Mouse (Mus musculus): ENCODE results near the gene Wsb2. TPM values are rescaled to one million over a fixed set of nuclear protein-coding genes. Genes with fewer than 3 reads are reported as not detected.
A peak's percentile ranks its signal among the peaks of the same experiment; 100 is the strongest.
"Not testable (repeated sequence)": the region's sequence is repeated elsewhere in the genome, so short reads cannot be mapped to it uniquely, and the experiment has no call there.

The Wsb2 gene
- total RNA-seq, 2 experiments from 2014 or later = 437 to 454 TPM

DNA sequence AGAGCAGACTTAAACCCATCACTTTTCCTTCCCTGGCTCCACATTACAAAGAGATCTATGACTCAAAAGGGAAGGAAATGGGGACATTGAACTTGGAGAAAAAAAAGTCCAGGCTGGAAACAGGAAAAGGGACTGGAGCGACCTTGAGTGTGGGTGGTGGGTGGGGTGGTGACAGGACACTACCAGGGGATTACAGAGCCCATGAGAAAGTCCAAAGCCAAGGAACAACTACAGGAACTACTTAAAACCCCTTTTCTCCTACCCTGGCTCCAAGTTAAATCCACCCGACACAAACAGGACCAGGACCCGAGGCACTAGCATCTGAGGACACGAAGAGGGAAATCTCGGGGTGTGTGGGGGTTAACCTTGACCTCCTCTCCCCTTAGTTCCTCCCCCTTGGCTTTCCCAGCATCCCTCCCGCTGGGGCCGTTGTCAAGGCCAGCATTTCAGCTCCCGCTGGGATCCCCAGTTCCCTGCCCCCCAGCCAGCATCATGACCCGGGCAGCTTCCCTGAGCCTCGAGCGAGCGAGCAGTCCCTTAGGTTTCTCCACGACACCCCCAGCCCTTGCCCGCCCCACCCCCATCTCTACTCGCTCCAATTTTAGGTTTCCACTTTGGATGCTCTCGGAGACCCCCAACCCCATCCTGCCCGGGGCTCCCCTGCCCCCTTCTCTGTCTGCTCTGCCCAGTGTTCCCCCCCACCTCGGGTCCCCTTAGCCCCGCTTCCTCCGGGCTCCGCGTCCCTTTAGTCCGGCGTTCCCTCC is 557 bp upstream of the Wsb2 start:
- peak; percentile 53 to 65 for DNase-seq (ENCODE audit: low spot score in 2 of 2)

DNA sequence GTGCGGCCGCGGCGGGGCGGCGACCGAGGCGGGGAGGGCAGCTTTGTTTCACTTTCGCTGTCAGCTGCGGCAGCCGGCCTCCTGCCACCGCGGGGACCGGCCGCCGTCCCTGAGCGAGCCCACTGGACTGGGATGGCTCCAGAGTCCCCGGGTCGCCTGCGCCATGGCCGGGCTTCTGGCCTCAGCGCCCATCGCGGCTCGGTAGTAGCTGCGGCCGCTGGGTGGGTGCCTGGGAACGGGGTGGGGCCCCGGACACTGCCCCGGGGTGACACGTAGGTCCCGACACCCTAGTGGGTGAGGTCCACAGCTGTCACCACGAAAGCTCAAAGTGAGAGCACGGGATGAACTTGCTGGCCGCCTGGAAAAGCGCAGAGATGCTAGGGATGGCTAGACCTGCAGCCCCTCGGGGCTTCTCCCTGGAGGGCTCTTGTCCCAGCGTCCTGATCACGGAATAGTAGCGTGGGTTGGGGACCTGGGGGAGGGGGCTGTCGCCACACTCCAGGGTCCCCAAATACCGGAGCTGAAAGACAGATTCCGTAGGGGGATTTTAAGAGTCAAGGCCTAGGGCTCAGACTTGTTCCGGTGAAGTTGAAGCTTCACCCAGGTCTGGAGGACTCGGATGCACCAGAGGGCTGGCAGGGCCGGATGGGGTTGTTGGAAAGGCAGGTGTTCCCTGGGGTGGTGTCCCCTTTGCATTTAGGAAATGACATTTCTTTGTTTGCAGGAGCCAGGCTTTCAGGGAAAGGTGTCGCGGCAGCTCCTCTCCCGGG is 559 bp downstream of the Wsb2 start:
- DNase-seq (ENCODE audit: low spot score in 2 of 2) = peak; percentile 53 to 59

DNA sequence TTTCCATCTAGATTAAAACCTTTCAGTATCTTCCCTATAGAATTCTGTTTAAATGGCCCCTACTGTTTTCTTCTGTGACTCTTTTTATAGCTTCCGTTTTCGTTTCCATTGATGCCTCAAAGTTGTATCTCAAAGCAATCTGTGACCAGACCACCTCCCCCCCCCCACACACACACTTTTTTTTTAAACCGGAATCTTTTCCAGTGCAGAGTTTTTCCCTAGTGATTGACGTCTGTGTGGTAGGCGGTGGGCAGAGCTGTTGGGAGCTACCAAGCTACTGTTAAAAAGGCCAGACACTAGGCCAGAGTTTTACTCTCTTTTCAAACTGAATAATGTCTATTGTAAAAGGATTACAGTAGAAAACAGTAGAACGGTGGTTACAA is 1.1 kb downstream of the Wsb2 start:
- DNase-seq (ENCODE audit: low spot score in 2 of 2) = no peak

DNA sequence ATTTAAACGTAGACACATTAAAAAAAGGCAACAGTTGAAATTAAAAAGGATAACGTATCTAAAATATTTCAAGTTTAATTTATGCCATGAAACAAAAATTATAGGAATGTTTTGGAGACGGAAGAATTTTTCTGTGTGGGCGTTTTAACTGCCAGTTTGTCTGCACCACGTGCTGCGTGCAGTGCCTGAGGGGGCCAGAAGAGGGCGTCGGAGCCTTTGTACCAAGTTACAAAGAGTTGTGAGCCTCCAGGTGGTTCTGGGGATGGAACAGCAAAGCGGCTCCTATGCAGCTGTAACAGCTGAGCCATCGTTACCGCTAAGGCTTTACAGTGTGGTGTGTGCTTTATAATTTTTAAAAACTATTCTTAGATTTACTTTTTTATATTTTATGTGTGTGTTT is 1.6 kb downstream of the Wsb2 start:
- DNase-seq (ENCODE audit: low spot score in 2 of 2) = peak; percentile 89 to 90

DNA sequence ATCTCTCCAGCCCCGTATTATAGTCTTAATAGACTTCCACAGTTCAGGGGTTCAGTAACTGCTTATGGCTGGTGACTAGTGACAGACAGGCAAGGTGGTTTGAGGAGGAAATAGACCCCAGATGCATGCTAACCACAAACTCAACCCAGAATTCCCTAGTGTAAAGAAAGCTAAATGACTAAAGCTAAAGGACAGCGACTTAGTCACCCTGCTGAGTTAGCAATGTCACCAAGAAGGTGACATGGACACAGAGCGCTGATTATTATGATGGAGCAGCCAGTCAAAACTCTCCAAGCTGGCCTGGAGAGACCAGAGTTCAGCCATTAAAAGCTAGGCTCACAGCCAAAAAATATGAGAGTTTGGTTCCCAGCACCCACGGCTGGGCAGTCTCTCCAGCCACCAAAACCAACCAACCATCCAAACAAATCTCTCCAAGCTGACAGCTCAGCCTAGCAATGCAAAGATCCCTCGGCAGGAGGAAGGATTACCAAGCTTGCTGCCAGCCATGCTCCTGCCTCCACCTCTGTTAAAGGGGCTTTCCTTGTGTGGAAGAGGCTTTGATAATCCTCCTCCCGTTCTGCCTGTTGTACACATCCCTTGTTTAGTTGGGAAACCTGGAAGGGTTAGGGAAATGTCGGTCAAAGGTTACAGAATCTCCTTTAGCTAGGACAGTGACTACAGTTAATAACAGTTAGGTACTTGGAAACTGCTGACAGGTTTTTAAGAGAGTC is 2.6 kb downstream of the Wsb2 start:
- DNase-seq (ENCODE audit: low spot score in 2 of 2) = no peak

DNA sequence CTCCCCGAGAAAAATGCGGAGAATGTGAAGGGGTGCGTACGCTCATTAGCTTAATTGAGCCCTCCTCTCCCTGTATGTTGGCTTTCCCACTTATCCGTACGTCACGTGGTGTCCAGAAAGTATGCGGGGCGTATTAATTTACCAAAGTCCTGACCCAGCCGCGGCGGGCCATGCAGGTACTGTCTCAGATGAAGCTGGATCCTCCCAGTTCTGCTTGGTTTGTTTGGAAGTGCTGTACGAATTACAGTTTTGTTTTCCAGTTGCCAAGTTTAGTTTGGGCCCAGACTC is 3.1 kb downstream of the Wsb2 start:
- no peak for DNase-seq (ENCODE audit: low spot score in 2 of 2)

DNA sequence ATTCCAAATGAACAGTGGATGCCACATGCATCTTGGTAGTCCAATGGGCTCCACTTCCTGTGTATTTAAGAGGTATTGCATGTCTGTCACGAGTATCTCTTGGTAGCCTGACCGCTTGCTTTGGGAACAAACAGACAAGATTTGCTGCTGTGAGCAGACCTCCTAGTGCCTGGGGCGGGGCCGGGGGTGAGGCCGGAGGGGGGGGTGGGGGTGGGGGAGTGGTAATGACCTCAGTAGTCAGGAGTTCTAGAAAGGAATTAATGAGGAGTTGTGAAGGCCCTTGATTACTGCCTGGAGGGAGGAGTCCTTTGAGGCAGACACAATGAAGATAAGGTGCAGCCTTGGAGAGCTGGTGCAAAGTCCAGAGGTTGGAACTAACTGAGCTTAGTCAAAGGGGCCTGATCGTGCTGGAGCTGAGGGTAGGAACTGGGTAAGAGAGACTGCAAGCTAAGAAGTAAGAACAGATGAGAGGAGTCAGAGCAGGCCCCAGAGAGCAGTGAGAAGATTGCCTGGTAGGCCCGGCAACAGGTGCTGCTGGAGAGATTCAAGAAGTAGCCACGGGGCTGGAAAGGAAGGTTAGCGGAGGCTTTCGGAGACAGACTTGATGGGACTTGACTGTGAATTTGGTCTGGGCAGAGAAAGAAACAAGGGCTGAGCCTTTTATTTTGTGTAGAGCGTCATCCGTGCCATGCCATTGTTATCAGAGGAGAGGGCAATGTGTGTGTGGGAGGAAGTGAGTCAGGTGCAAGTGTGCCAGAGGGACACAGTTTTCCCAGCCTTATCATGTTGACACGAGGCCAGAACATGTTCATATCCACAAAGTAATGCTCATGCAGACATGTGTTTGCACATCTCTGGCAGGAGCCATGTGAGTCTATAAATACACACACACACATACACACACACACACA is 3.8 kb downstream of the Wsb2 start:
- DNase-seq (ENCODE audit: low spot score in 2 of 2) = no peak

DNA sequence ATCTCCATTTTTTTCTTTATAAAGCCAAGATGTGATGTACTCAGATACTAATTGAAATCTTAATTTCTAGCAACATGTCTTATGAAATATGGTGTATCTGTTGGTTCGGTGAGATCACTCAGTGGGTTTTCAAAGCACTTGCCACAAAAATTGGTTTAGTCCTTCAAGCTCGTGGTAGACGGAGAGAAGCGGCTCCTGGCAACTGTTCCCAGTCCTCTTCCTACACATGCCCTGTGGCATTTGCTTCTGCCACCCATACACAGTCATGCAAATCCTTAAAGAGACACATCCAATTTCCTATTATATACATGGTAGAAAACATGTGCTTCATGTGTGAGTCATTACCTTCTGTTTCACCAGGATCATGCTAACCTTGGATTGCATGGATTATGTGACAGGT is 4.5 kb downstream of the Wsb2 start:
- no peak for DNase-seq (ENCODE audit: low spot score in 2 of 2)

DNA sequence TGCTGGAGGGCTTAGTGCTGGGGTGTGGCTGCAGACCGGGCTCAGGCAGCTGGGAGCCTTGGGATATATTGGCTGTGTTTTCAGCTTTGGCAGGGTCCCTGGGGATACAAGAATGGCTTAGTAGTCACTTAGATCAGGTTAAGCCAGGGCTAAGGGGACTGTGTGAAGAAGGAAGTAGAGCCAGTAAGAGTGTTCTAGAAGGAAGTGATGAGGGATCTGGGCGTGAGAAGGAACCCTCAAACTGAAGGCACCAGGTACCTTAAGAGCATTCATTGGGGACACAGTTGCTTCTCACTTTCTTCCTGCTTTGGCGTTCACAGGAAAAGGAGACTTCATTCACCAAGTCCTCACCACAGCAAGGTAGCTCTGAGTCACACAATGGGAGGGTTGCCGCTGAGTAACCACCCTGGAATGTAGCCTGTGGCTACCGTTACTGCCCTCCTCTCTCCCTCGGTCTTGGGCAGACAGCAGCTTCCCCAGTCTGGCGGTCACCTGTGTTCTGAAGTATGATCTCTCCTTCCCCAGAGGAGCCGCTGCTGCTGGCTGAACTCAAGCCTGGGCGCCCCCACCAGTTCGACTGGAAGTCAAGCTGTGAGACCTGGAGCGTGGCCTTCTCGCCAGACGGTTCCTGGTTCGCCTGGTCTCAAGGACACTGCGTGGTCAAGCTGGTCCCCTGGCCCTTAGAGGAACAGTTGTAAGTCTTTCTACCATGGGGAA is 6.1 kb downstream of the Wsb2 start:
- no peak for DNase-seq (ENCODE audit: low spot score in 2 of 2)

DNA sequence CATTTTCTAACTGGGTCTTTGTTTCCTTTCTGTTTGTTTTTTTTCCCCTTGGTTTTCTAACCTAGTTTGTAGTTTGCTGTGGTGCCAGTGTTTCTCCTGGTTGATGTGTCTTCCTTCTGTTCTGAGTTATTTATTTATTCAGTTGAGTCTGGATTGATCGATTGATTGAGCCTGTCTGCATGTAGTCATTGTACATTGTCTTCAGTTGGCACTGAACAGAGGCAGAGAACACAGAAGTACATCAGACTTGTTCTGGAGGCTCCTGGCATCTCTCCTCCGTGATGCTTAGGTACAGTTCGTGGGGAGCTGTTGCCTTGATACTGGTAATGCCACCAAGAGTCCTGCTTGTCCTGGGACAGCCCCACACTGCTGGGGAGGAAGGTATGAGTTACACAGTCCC is 7.7 kb downstream of the Wsb2 start:
- DNase-seq (ENCODE audit: low spot score in 2 of 2) = no peak

DNA sequence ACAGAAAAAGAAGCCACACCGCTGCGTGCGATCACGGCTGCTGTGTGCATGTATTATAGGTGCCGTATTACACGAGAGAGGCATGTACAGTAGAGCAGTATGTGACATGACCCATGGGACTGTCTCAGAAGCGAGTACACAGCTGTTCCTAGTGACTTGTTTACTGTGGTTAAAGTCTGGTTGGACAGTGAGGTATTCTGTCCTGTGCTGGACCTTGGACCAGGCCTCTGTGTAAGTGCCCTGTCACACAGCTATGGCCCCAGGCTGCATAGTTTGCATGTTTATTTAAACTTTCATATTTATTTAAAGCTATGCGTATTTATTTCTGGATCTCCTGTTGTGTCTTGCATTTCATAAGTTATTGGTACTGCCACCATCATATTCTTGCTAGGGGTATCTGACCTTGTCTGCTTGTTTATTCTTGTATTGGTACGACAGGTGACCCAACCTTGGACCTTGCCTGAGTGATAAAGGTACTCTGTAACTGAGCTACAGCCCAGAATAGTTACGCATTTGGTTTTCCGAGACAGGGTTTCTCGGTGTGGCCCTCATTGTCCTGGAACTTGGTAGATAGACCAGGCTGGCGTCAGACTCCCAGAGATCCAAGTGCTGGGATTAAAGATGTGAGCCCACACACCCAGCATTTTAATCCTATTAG is 8.9 kb downstream of the Wsb2 start:
- DNase-seq (ENCODE audit: low spot score in 2 of 2) = no peak

DNA sequence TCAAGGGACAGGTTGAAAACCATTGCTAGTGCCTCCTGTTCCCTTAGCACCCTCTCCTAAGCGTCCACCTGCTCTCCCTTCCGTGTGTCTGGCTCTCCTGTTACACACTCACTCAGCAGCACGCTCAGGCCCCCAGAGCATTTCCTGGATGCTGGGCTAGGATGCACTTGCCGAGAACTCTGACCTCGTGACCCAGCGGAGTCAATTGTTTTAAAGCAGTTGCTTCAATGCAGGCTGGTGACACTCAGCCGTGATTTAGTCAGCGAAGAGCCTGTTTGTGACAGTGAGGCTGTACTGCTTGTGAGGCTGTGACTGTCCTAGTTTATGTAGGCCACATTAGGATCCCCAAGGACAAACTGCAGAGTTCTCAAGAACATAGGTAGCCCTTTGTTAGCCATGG is 10.1 kb downstream of the Wsb2 start:
- DNase-seq (ENCODE audit: low spot score in 2 of 2) = no peak

DNA sequence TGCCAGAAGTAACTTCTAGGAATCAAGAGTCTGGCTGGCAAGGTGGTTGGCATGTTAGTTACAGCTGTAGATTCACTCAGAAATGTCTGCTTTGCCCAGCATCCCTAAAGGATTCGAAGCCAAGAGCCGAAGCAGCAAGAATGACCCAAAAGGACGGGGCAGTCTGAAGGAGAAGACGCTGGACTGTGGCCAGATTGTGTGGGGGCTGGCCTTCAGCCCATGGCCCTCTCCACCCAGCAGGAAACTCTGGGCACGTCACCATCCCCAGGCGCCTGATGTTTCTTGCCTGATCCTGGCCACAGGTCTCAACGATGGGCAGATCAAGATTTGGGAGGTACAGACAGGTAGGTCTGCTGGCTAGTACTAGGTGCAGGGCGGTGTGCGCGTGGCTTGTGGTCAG is 13.5 kb downstream of the Wsb2 start:
- DNase-seq (ENCODE audit: low spot score in 2 of 2) = no peak

DNA sequence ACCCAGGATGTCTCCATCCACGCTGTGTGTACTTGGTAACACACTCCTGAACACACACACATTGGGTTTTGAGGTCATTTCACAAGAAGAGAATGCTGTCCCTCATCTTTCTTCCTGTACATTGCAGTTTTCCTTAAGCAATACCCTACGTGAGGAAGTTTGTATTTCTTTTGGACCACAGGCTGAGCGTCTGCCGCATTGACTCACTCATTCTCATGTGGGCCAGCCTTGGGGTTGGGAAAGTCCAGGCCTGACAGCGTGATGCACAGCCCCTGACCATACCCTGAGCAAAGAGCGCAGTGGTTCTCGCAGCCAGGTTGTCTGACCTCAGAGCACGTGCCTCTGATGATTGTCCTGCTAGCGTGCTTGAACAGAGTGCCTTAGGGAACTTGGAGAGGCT is 16.3 kb downstream of the Wsb2 start:
- DNase-seq (ENCODE audit: low spot score in 2 of 2) = no peak

DNA sequence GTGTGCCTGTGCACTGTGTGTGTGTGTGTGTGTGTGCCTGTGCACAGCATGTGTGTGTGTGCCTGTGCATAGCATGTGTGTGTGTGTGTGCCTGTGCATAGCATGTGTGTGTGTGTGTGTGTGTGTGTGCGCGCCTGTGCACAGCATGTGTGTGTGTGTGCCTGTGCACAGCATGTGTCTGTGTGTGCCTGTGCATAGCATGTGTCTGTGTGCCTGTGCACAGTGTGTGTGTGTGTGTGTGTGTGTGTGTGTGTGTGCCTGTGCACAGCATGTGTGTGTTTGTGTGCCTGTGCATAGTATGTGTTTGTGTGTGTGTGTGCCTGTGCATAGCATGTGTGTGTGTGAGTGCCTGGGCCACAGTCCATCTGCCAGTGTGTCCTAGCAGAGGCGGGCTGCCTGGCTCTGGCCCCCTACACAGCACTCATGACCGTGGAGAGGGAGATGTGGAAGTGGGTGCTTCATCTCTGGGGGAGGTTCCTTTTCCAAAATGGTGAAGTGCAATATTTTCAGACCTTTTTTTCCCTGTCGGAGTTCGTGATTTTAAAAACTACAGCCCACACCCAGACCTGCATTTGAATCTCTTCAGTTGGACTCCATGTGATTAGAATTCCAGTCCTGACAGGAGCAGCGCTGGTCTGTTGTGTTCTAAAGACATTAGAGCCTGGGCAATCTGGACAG is 17.4 kb downstream of the Wsb2 start:
- no peak for DNase-seq (ENCODE audit: low spot score in 2 of 2)

DNA sequence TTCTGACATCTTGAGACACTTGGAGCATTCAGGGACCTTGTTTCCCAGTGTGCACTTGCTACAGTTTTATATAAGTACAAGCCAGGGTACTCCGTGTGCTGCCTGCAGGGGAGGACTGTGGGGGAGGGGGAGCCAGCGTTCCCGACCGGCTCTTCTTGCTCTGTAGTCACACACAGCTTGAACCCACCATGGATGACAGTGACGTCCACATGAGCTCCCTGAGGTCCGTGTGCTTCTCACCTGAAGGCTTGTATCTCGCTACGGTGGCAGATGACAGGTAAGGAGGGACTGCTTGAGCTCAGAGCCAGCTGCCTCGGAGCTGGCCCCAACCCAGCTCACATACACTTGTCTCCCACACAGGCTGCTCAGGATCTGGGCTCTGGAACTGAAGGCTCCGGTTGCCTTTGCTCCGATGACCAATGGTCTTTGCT is 19.2 kb downstream of the Wsb2 start:
- DNase-seq (ENCODE audit: low spot score in 2 of 2) = no peak

DNA sequence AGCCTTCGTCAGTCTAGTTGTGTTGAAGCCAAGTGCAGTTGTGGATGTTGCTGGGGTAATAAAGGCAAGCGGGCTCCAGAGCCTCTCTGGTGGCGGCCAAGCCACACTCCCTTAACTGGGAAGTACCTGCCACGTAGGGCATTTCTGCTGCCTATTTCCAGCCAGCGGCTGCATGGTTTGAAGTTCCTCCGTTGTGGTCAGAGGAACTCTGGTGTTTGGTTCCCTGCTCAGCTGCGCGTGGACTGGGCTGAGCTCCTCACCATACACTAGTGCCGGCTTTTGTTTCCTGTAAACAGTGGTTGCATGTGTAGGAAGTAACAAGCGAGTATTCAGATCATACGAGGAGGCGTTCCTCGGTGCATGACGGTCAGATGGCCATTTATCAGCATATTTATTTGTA is 20.6 kb downstream of the Wsb2 start:
- DNase-seq (ENCODE audit: low spot score in 2 of 2) = not testable (repeated sequence)

DNA sequence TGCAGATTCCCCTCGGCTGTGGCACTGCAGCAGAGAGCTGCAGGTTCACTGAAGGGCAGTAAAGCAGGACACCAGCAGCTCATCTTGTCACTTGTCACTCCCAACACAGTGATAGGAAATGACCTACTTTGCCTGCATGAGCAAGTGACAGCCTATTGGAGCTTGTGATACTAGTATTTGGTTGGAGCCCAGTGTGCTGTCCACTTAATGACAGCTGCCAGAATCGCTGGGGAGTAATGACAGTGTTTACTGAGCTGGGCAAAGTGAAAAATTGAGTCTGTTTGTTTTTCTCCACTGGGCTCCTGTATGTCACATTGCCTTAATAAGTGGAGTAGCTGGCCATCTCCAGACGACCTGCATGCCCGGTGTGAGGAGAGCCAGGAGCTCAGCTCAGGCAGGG is 23.1 kb downstream of the Wsb2 start:
- DNase-seq (ENCODE audit: low spot score in 2 of 2) = no peak

DNA sequence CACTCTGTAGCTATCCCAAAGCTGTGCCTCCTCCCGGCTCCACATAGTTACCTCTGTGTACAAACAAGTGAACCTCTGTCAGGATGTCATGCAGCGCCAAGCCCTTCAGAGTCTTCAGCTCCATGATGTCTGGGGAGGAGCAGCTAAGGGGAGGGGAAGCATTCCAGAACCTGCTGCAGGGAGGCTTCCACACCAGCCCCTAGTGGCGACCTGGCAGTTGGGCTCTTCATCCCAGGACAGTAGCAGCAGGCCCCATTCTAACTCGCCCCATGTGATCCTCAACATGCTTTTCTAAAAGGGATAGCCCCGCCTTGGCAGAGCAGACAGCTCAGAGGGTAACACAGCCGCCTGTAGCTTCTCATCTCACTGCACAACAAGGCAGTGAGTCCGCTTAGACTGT is 24.7 kb downstream of the Wsb2 start:
- DNase-seq (ENCODE audit: low spot score in 2 of 2) = no peak

DNA sequence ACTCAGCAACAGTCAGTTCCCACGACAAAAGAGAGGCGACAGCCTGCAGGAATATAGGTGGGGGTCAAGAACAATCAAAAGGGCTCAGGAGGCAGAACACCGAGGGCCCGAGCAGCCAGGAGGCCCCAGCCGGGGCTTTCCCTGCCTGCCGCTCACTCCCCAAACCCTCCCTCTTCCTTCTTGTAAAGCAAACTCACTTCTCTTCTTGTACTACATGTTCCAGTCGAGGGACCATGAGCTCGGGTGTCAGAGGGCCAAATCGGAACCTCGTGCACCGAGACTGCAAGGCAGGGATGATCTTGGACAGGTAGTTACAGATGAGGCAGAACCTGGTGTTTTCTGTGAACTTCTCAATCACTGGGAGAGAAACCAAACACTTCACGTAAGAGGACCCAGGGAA is 26.1 kb downstream of the Wsb2 start:
- DNase-seq (ENCODE audit: low spot score in 2 of 2) = no peak

Data from layer of hippocampus, postnatal 10 days (tissue).